In genomic region chr16:90418661-90419060, GRCm38 (mm10) we compare ENCODE assay signal across 10 mouse cellular contexts. TPM values are rescaled to one million over a fixed set of nuclear protein-coding genes. Genes with fewer than 3 reads are reported as not detected.
DNase-seq lines count a peak whose midpoint lies in the region; ATAC-seq and TF ChIP-seq lines count a peak whose summit lies in the region.
"Had no signal": no experiment of that assay in that cellular context is flagged by ENCODE, and none has a peak within 500 bp of the region (broad histone marks: within the 10 kb centered on the region; RNA-seq: fewer than 3 reads in every experiment).

No protein-coding gene starts in this region.

- no peak for TF ChIP-seq CTCF in midbrain, postnatal 0 days (IDR thresholded peaks at IDR 0.05)

- peak overlapping the region; percentile 44 for H3K9ac ChIP-seq in heart, embryonic 12.5 days
- 0 out of 2 replicates have a peak overlapping the region, but pooled peaks have one; percentile 24 for H3K9ac ChIP-seq in hindbrain, embryonic 16.5 days (ENCODE audit: low read depth, low read length)
- H3K9ac ChIP-seq in midbrain, postnatal 0 days (replicated peaks; ENCODE audit: low read length, poor library complexity, severe bottlenecking), result no peak overlapping the region

- H3K36me3 ChIP-seq in heart, embryonic 12.5 days, result peaks cover 15% of the 10 kb centered on the region
- H3K36me3 ChIP-seq in hindbrain, embryonic 16.5 days (ENCODE audit: control insufficient read depth, insufficient read depth, low read length), result no peaks in the 10 kb centered on the region
- H3K36me3 ChIP-seq in midbrain, postnatal 0 days (ENCODE audit: insufficient read depth, low read length), result no peaks in the 10 kb centered on the region

- WGBS in heart, embryonic 12.5 days, result 11% methylated on average over 12 of the region's 12 CpGs
- 10% methylated on average over 12 of the region's 12 CpGs for WGBS in hindbrain, embryonic 16.5 days
- WGBS in midbrain, postnatal 0 days, result 10% methylated on average over 12 of the region's 12 CpGs

- ATAC-seq in heart, embryonic 12.5 days (ENCODE audit: insufficient number of reproducible peaks, low FRiP score), result no peak
- no peak; the same call in 1 of the 2 replicates for ATAC-seq in hindbrain, embryonic 16.5 days
- peak; percentile 50; the same call in 1 of the 2 replicates for ATAC-seq in midbrain, postnatal 0 days (ENCODE audit: low FRiP score)

- no peak for DNase-seq in heart, postnatal 4 days
- peak; percentile 31 for DNase-seq in adrenal gland, postnatal 25 days
- DNase-seq in midbrain, postnatal 0 days (ENCODE audit: low spot score), result peak; percentile 44
- no peak for DNase-seq in frontal cortex, postnatal 10 days (ENCODE audit: low spot score in 2 of 2)
- no peak for DNase-seq in lung, adult 18-20 months
- DNase-seq in testis, postnatal 10 days (ENCODE audit: low spot score), result no peak
- DNase-seq: gastrocnemius, postnatal 36 days; lung, postnatal 14 days had no signal

- peak overlapping the region; percentile 45 for H3K4me2 ChIP-seq in heart, embryonic 12.5 days
- no peak overlapping the region; the same call in 1 of the 2 replicates for H3K4me2 ChIP-seq in hindbrain, embryonic 16.5 days (ENCODE audit: low read length)
- peak overlapping the region; percentile 9; the same call in 1 of the 2 replicates for H3K4me2 ChIP-seq in midbrain, postnatal 0 days (ENCODE audit: low read depth, low read length, poor library complexity, severe bottlenecking)

- H3K4me3 ChIP-seq in heart, embryonic 12.5 days, result no peak overlapping the region
- no peak overlapping the region for H3K4me3 ChIP-seq in hindbrain, embryonic 16.5 days (ENCODE audit: low read length)
- H3K4me3 ChIP-seq in midbrain, postnatal 0 days (ENCODE audit: low read depth, low read length), result no peak overlapping the region

- 0 out of 2 replicates have a peak, but pooled peaks cover 3% of the 10 kb centered on the region for H3K9me3 ChIP-seq in heart, embryonic 12.5 days (replicated peaks)
- H3K9me3 ChIP-seq in hindbrain, embryonic 16.5 days (ENCODE audit: control insufficient read depth, low read length), result no peaks in the 10 kb centered on the region
- no peaks in the 10 kb centered on the region for H3K9me3 ChIP-seq in midbrain, postnatal 0 days (ENCODE audit: low read length)

- peaks cover 59% of the 10 kb centered on the region for H3K4me1 ChIP-seq in heart, embryonic 12.5 days (replicated peaks)
- peaks cover 34% of the 10 kb centered on the region for H3K4me1 ChIP-seq in hindbrain, embryonic 16.5 days (ENCODE audit: control insufficient read depth, insufficient read depth, low read depth, low read length)
- H3K4me1 ChIP-seq in midbrain, postnatal 0 days (ENCODE audit: insufficient read depth, low read length), result peaks cover 10% of the 10 kb centered on the region; the same call in 1 of the 2 replicates

- H3K27ac ChIP-seq in heart, embryonic 12.5 days (ENCODE audit: poor library complexity, severe bottlenecking), result peak overlapping the region; percentile 69
- no peak overlapping the region for H3K27ac ChIP-seq in hindbrain, embryonic 16.5 days (ENCODE audit: low read depth, low read length)
- 0 out of 2 replicates have a peak overlapping the region, but pooled peaks have one; percentile 38 for H3K27ac ChIP-seq in midbrain, postnatal 0 days (ENCODE audit: low read depth, low read length)

- no peaks in the 10 kb centered on the region for H3K27me3 ChIP-seq in heart, embryonic 12.5 days (replicated peaks)
- H3K27me3 ChIP-seq in hindbrain, embryonic 16.5 days (replicated peaks; ENCODE audit: control insufficient read depth, insufficient read depth, low read length), result no peaks in the 10 kb centered on the region
- no peaks in the 10 kb centered on the region for H3K27me3 ChIP-seq in midbrain, postnatal 0 days (ENCODE audit: insufficient read depth, low read length)

RNA-seq across cellular contexts. Expression of gene Hunk, which starts 32.8 kb away (rescaled TPM):
- 19.3 and 22.4 TPM in 2 replicates for polyA plus RNA-seq in heart, embryonic 12.5 days (2016; fragmentation: Nextera tagmentation; extraction: Ambion mirVana)
- total RNA-seq in heart, postnatal 4 days (2021), result 1 to 10 TPM; 7.2 to 8.4 TPM
- 5.9 and 6.3 TPM in 2 replicates for total RNA-seq in adrenal gland, postnatal 25 days (2021)
- polyA plus RNA-seq in hindbrain, embryonic 16.5 days (2015; fragmentation: Nextera tagmentation; extraction: Ambion mirVana), result 4.7 and 7.2 TPM in 2 replicates
- 12.8 and 14.4 TPM in 2 replicates for total RNA-seq in midbrain, postnatal 0 days (2014; rRNA removed)
- 3.2 and 3.9 TPM in 2 replicates for polyA plus RNA-seq in midbrain, postnatal 0 days (2015; fragmentation: Nextera tagmentation; extraction: Ambion mirVana)

Comparison
In these comparisons a context has a peak if more than half of its experiments do, and no peak if none do; other contexts are left out.
1. DNase-seq: peak in adrenal gland, postnatal 25 days (single experiment) and midbrain, postnatal 0 days (single experiment); none in heart, postnatal 4 days (single experiment), frontal cortex, postnatal 10 days (0 of 2), lung, adult 18-20 months (0 of 2) and testis, postnatal 10 days (single experiment).